Mouse (Mus musculus) cortical plate, adult 2 months (tissue): ENCODE measurements at regions not wholly inside any gene's neighbourhood (a gene's known extent, or its start where the extent isn't known, plus 50 kb on each side); places are given as distances from the start of the nearest gene placed in this dataset.

Experiments
- H3K27ac ChIP-seq: fragments of 200-500 bp; 2 replicates; pipeline ENCODE4 v1.5.1; 2012; ENCODE audit warnings: low read length, control low read depth, inconsistent platforms; ENCODE audit not compliant: insufficient read depth
- H3K4me1 ChIP-seq: fragments of 200-500 bp; 2 replicates; pipeline ENCODE4 v1.6.1; 2011; ENCODE audit warnings: low read length; ENCODE audit not compliant: control insufficient read depth, insufficient read depth
- H3K4me3 ChIP-seq: fragments of 200-500 bp; 2 replicates; pipeline ENCODE4 v1.5.1; 2011; ENCODE audit warnings: mild to moderate bottlenecking, low read length, control low read depth; ENCODE audit not compliant: insufficient read depth
- CTCF ChIP-seq: fragments of 200-500 bp; IDR thresholded peaks from 2 replicates; pipeline ENCODE4 v1.5.1; 2011; ENCODE audit warnings: mild to moderate bottlenecking, control low read depth, low read length; ENCODE audit not compliant: insufficient read depth; ENCODE audit errors: extremely low read depth
- POLR2A ChIP-seq: fragments of 200-500 bp; IDR thresholded peaks from 2 replicates; pipeline ENCODE4 v1.6.1; 2011; ENCODE audit warnings: mild to moderate bottlenecking, low read length, control low read depth; ENCODE audit not compliant: insufficient read depth; ENCODE audit errors: extremely low read depth

GRCm38 (mm10) chr3:130945396-130945795 is 164.9 kb upstream of the Lef1 start:
- Histone ChIP-seq H3K27ac (0 out of 2 replicates have a peak overlapping the region, but pooled peaks have one; percentile 48), H3K4me3 (peak overlapping the region; percentile 37), H3K4me1 (no peaks in the 10 kb centered on the region)
- TF ChIP-seq CTCF (no peak), POLR2A (no peak)

GRCm38 (mm10) chr3:130944241-130944640 is 166.0 kb upstream of the Lef1 start:
- H3K4me1 ChIP-seq, result no peaks in the 10 kb centered on the region
- no peak overlapping the region for H3K4me3 ChIP-seq
- TF ChIP-seq POLR2A (no peak), CTCF (no peak)
- no peak overlapping the region for H3K27ac ChIP-seq

GRCm38 (mm10) chr3:130942947-130943630 is 167.2 kb upstream of the Lef1 start:
- no peaks in the 10 kb centered on the region for H3K4me1 ChIP-seq
- TF ChIP-seq POLR2A (no peak), CTCF (no peak)
- no peak overlapping the region for H3K4me3 ChIP-seq

GRCm38 (mm10) chr3:130940302-130940867 is 169.9 kb upstream of the Lef1 start:
- TF ChIP-seq CTCF, result no peak
- no peak for TF ChIP-seq POLR2A

More at GRCm38 (mm10) chr3:130942947-130943630, 167.2 kb upstream of the Lef1 start:
- H3K27ac ChIP-seq, result no peak overlapping the region

GRCm38 (mm10) chr3:130936980-130937379 is 173.3 kb upstream of the Lef1 start:
- no peaks in the 10 kb centered on the region for H3K4me1 ChIP-seq
- H3K4me3 ChIP-seq, result no peak overlapping the region
- TF ChIP-seq CTCF (no peak), POLR2A (no peak)
- H3K27ac ChIP-seq, result no peak overlapping the region

More at GRCm38 (mm10) chr3:130940302-130940867, 169.9 kb upstream of the Lef1 start:
- Histone ChIP-seq H3K27ac (no peak overlapping the region), H3K4me3 (no peak overlapping the region), H3K4me1 (no peaks in the 10 kb centered on the region)

- TF ChIP-seq CTCF (no peak), POLR2A (no peak)
- Histone ChIP-seq H3K27ac (no peak overlapping the region), H3K4me1 (no peaks in the 10 kb centered on the region), H3K4me3 (no peak overlapping the region)
Observed at GRCm38 (mm10) chr3:130936336-130936735, 173.9 kb upstream of the Lef1 start.

GRCm38 (mm10) chr3:130935926-130936315 is 174.3 kb upstream of the Lef1 start:
- Histone ChIP-seq H3K4me1 (no peaks in the 10 kb centered on the region), H3K27ac (no peak overlapping the region), H3K4me3 (no peak overlapping the region)
- TF ChIP-seq POLR2A (no peak), CTCF (no peak)

GRCm38 (mm10) chr3:130935302-130935925 is 174.9 kb upstream of the Lef1 start:
- Histone ChIP-seq H3K4me1 (no peaks in the 10 kb centered on the region), H3K4me3 (no peak overlapping the region), H3K27ac (no peak overlapping the region)
- TF ChIP-seq POLR2A (no peak), CTCF (no peak)

GRCm38 (mm10) chr3:130932723-130933122 is 177.5 kb upstream of the Lef1 start:
- no peak for TF ChIP-seq CTCF
- TF ChIP-seq POLR2A, result no peak
- Histone ChIP-seq H3K4me3 (no peak overlapping the region), H3K4me1 (no peaks in the 10 kb centered on the region), H3K27ac (no peak overlapping the region)

- Histone ChIP-seq H3K27ac (no peak overlapping the region), H3K4me3 (no peak overlapping the region), H3K4me1 (no peaks in the 10 kb centered on the region)
- TF ChIP-seq POLR2A (no peak), CTCF (no peak)
Observed at GRCm38 (mm10) chr3:130932226-130932625, 178.0 kb upstream of the Lef1 start.

GRCm38 (mm10) chr3:130925000-130925399 is 185.3 kb upstream of the Lef1 start:
- Histone ChIP-seq H3K4me1 (no peaks in the 10 kb centered on the region), H3K4me3 (no peak overlapping the region), H3K27ac (no peak overlapping the region)
- no peak for TF ChIP-seq POLR2A
